ENCODE assay signal across 10 mouse cellular contexts in the genomic region with DNA sequence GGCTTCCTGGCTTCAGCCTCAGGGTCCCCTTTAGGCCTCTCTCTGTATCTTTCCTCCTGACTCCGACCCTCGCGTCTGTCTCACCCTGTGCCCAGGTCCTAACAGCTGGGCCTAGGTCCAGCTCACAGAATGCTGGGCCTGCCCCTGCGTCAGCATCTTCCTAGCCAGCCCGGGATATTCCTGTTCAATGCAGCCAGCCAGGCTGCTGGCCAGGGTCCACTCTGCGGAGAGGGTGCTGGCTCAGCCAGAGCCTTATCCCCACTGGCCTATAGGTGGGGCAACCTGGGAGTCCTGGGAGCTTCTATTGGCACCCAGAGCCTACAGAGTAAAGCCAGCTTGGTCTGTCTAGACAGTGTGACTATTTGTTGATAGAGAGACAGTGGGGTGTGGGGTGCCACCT. TPM values are rescaled to one million over a fixed set of nuclear protein-coding genes. Genes with fewer than 3 reads are reported as not detected.
A peak's percentile ranks its signal among the peaks of the same experiment; 100 is the strongest.
DNase-seq lines count a peak whose midpoint lies in the region; ATAC-seq and TF ChIP-seq lines count a peak whose summit lies in the region.
"Had no signal": no experiment of that assay in that cellular context is flagged by ENCODE, and none has a peak within 500 bp of the region (broad histone marks: within the 10 kb centered on the region; RNA-seq: fewer than 3 reads in every experiment).

No protein-coding gene starts in this region.

- no peak overlapping the region for H3K4me3 ChIP-seq in neural tube, embryonic 12.5 days
- peak overlapping the region; percentile 10; the same call in 1 of the 2 replicates for H3K4me3 ChIP-seq in stomach, postnatal 0 days (ENCODE audit: low read depth, low read length)
- no peak overlapping the region for H3K4me3 ChIP-seq in forebrain, embryonic 15.5 days

- no peak for TF ChIP-seq EP300 in stomach, postnatal 0 days (optimal IDR thresholded peaks at IDR 0.05)

- H3K36me3 ChIP-seq in neural tube, embryonic 12.5 days: no peaks in the 10 kb centered on the region
- no peaks in the 10 kb centered on the region for H3K36me3 ChIP-seq in stomach, postnatal 0 days (ENCODE audit: control insufficient read depth, insufficient read depth, low read length)
- H3K36me3 ChIP-seq in forebrain, embryonic 15.5 days: no peaks in the 10 kb centered on the region

- peak overlapping the region; percentile 100 for H3K4me2 ChIP-seq in neural tube, embryonic 12.5 days (replicated peaks)
- peak overlapping the region; percentile 98 for H3K4me2 ChIP-seq in stomach, postnatal 0 days (replicated peaks; ENCODE audit: low read depth)
- no peak overlapping the region for H3K4me2 ChIP-seq in forebrain, embryonic 15.5 days (replicated peaks)

- H3K27ac ChIP-seq in neural tube, embryonic 12.5 days: no peak overlapping the region
- H3K27ac ChIP-seq in stomach, postnatal 0 days (replicated peaks): no peak overlapping the region
- no peak overlapping the region for H3K27ac ChIP-seq in forebrain, embryonic 15.5 days (replicated peaks)

- TF ChIP-seq CTCF in stomach, postnatal 0 days (IDR thresholded peaks at IDR 0.05; ENCODE audit: low read depth): peak; percentile 23; the same call in 1 of the 2 replicates

- peaks cover 20% of the 10 kb centered on the region for H3K4me1 ChIP-seq in neural tube, embryonic 12.5 days
- no peaks in the 10 kb centered on the region for H3K4me1 ChIP-seq in stomach, postnatal 0 days (replicated peaks; ENCODE audit: control insufficient read depth, insufficient read depth)
- peaks cover 23% of the 10 kb centered on the region for H3K4me1 ChIP-seq in forebrain, embryonic 15.5 days

- 0 out of 2 replicates have a peak, but pooled peaks have one; percentile 8 for ATAC-seq in neural tube, embryonic 12.5 days (ENCODE audit: low FRiP score, low read depth)
- ATAC-seq in stomach, postnatal 0 days (ENCODE audit: low FRiP score, low TSS enrichment): no peak
- ATAC-seq in forebrain, embryonic 15.5 days (replicated peaks): no peak

- H3K9ac ChIP-seq in neural tube, embryonic 12.5 days: no peak overlapping the region
- peak overlapping the region; percentile 13; the same call in 1 of the 2 replicates for H3K9ac ChIP-seq in stomach, postnatal 0 days (ENCODE audit: low read length)
- H3K9ac ChIP-seq in forebrain, embryonic 15.5 days (replicated peaks): no peak overlapping the region

- 66% methylated on average over 6 of the region's 6 CpGs for WGBS in neural tube, embryonic 12.5 days
- WGBS in stomach, postnatal 0 days: 76% methylated on average over 6 of the region's 6 CpGs
- 63% methylated on average over 6 of the region's 6 CpGs for WGBS in forebrain, embryonic 15.5 days

- no peaks in the 10 kb centered on the region for H3K9me3 ChIP-seq in neural tube, embryonic 12.5 days
- H3K9me3 ChIP-seq in stomach, postnatal 0 days (ENCODE audit: control insufficient read depth, low read length): no peaks in the 10 kb centered on the region
- no peaks in the 10 kb centered on the region for H3K9me3 ChIP-seq in forebrain, embryonic 15.5 days

- H3K27me3 ChIP-seq in neural tube, embryonic 12.5 days (replicated peaks): peaks cover 9% of the 10 kb centered on the region
- no peaks in the 10 kb centered on the region for H3K27me3 ChIP-seq in stomach, postnatal 0 days (ENCODE audit: control insufficient read depth, insufficient read depth, low read length)
- H3K27me3 ChIP-seq in forebrain, embryonic 15.5 days: peaks cover 52% of the 10 kb centered on the region

- peak; percentile 50 to 65 for DNase-seq in cerebellum, adult 18-20 months
- DNase-seq in cerebellum, adult 11 months: no peak
- DNase-seq in neural tube, embryonic 10.5 days (ENCODE audit: extremely low spot score, low spot score): no peak
- peak; percentile 92 for DNase-seq in kidney, adult 9 months
- DNase-seq in stomach, postnatal 0 days (ENCODE audit: low spot score): peak; percentile 53
- DNase-seq in left cerebral cortex, adult 8-10 months (ENCODE audit: low spot score in 2 of 2): no peak

RNA-seq across cellular contexts. Expression of gene Gm10300, which starts 1.6 kb away (rescaled TPM):
- 0.09 TPM in 1 of 2 replicates, not detected in the other for polyA plus RNA-seq in neural tube, embryonic 12.5 days (2016; fragmentation: Nextera tagmentation; extraction: Ambion mirVana)
- polyA plus RNA-seq in stomach, postnatal 0 days (2015; fragmentation: Nextera tagmentation; extraction: Ambion mirVana): 0.12 TPM in 1 of 2 replicates, not detected in the other
- 0.08 TPM in 1 of 2 replicates, not detected in the other for polyA plus RNA-seq in forebrain, embryonic 15.5 days (2015; fragmentation: Nextera tagmentation; extraction: Ambion mirVana)
- total RNA-seq in left cerebral cortex, adult 8-10 months (2022): under 1 TPM in 2 of 4 experiments, not detected in 2; 0.15 to 0.33 TPM
- polyA plus RNA-seq: C2C12; limb, embryonic 11.5 days had no signal

RNA-seq across cellular contexts. Expression of gene Epb41, which starts 2.2 kb away (rescaled TPM):
- 168 and 189 TPM in 2 replicates for polyA plus RNA-seq in neural tube, embryonic 12.5 days (2016; fragmentation: Nextera tagmentation; extraction: Ambion mirVana)
- 24.3 and 26.7 TPM in 2 replicates for polyA plus RNA-seq in stomach, postnatal 0 days (2015; fragmentation: Nextera tagmentation; extraction: Ambion mirVana)
- polyA plus RNA-seq in forebrain, embryonic 15.5 days (2015; fragmentation: Nextera tagmentation; extraction: Ambion mirVana): 73.3 and 73.7 TPM in 2 replicates
- total RNA-seq in left cerebral cortex, adult 8-10 months (2022): 10 to 100 TPM; 50.5 to 60.6 (median 55.6) TPM

Comparison
In these comparisons a context has a peak if more than half of its experiments do, and no peak if none do; other contexts are left out.
1. DNase-seq: peak in cerebellum, adult 18-20 months (2 of 2), kidney, adult 9 months (single experiment) and stomach, postnatal 0 days (single experiment); none in cerebellum, adult 11 months (single experiment), neural tube, embryonic 10.5 days (single experiment) and left cerebral cortex, adult 8-10 months (0 of 2).